Mouse (Mus musculus) telencephalon, adult 2 months (tissue): ENCODE measurements around the gene Phb.

Source experiments
- DNase-seq: peaks from one replicate; pipeline ENCODE4 v3.0.0-alpha.2; 2011; ENCODE audit warnings: low read depth, low spot score

Phb gene

DNA sequence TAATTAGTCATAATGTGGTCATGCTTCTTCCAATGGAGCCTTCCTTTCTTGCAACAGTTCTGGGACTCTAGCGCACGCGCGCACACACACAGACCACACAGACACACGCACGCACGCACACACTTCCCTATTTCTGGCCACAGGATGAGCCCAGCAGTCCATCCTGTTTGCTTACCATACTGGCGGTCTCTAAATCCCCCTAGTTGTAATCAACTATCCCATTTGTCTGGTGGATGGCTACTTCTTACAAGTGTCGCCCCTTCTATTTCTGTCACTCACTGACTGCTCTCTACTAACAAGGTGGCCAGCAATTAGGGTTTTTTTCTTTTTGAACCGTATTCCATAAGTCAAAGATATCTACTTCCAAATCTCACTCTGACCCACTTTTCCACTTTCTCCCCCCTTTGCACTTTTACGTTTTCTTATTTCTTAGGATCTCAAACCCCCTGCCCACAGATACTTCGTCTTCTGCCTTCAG, 45.4 kb downstream of the Phb start:
- peak; percentile 49 for DNase-seq

DNA sequence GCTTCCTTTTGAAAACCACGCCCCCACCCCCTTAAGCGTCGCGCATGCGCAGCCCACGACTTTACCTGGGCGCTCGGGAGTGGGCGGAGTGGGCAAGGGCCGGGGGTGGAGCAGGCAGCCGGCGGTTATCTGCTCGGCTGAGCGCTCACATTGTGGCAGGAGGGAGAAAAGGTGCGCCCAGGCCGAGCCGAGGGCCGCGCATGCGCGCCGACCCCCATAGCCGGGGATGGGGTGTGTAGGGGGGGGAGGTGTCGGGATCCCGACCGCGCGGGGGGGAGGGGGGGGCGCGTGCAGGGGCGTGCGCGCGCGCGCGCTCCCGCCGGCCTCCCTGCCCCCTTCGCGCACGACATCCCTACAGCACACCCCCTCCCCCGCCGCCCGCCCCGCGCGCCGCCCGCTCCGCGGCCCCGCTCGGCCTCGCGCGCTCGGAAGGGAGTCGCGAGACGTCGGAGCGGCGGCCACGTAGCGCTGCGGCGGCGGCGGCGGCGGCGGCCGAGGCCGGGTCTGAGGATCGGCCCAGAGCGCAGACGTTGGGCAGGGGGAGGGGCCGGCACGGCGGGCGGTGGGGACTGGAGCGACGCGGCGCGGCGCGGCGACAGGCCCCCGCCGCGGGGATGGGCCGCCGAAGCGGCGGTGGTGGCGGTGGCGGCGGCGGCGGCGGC, 45.9 kb downstream of the Phb start, which contains the start of gene Zfp652:
Gene Zfp652 (plus strand): TSS at position 111 of the 662 bp plus-strand sequence.
- no peak for DNase-seq

DNA sequence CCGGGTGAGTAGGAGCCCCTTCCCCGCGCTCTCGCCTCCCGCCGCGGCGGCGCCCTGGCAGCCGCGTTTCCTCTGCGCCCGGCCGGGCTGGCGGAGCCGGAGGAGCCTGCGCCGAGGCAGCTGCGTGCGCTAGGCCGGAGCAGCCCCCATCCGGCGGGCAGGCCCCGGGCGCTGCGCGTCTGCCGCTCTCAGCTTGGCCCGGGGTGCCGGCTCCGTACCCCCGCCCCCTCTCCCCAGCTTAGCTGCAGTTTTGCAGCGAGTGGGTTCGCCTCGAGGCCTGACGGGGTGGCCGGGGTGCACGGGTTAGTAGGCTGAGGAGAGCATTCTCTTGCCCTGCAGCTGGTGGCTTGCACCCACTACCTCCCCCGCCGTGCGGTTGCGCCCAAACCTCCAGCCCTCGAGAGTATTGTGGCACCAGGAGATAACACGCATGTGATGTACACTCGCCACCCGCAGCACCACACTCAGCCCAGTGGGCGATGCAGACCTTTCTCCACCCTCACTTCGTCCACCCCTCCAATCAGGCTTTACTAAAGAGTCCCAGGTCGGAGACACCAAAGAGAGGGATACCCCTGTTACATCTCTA, 46.6 kb downstream of the Phb start:
- no peak for DNase-seq

DNA sequence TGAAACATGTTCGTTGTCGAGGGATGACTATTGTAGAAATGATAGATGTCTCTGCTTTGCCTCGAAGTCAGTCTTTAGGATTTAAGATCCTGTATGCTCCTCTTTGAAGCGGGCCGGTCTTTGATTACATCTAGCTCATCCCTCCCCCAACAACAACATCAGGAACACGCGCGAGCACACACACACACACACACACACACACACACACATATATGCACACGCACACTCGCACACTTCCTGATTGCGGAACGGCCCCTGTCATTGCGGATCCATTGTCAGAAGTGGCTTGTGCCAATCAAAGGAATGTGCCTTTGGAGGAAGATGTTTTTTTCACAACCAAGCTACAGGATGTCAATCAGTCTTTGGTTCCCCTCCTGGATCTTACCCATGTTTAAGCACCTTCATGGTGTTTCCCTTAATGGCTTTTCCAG, 47.1 kb downstream of the Phb start:
- DNase-seq, result no peak

DNA sequence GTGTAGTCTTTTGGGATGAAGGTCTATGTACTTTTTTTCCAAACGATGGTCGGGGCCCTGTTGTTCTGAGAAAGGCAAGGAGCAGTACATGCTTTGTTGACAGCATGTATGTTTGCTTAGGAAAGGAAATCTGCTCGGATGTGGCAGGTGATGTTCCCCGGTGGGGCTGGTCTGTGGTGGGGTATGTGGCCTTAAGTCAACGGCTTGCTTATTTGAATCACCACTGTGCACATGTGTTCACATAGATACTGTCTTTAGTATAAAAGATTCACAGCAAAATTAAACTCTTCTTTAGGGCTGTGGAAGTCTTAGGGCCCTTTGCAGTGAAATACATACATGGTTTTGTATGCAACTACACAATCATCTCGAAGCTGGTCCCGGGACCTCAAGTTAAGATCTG, 47.7 kb downstream of the Phb start:
- DNase-seq, result no peak

DNA sequence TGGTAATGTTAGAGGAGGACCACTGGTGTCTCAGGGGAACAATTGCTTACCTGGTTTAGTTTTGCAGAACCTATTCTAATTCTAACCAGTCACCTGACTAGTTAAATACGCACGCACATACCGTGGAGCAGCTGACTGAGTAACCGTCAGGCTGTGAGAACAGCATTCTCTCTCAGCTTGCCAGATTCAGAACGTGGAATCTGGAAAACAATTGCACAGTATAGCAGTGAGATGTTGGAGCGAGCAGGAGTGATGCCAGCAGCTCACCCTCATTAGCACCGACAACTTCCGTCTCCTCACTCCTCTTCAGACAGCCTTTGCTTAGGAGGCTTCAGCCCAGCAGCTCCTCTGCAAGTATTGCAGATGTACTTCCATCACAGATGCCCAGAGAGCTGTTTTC, 49.4 kb downstream of the Phb start:
- peak; percentile 33 for DNase-seq

DNA sequence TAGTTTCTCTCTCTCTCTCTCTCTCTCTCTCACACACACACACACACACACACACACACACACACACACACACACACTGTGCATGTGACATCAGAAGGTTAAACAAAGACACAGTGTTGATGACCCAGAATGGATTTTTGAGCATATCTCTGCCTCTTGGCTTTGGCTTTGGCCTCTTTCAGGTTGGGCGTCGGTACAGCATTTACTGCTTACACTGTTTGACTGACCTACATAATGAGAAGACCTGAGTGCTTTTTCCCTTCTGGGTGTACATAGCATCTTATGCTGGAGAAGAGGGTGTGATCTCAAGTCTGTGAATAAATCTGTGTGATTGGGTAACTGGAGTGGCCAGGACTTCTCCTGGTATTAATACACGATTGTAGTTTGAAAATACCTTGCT, 52.6 kb downstream of the Phb start:
- no peak for DNase-seq

DNA sequence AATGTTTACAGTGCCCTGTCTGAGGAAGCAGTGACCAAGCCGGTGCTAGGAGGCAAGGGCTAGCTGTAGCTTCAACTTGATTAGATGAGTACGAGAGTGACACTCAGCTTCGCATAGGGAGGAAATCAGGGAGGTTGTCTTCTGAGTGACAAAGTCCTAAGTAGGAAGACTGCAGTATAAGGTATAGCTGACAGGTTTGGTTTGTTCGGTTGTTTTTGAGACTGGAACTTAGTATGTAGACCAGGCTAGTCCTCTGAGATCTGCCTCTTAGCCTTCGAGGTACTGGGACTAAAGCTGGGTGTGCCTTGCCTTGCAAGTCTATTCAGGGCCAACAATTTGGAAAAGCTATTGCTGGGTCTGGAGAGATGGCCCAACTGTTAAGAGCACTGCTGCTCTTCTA, 56.5 kb downstream of the Phb start, which contains the start of gene B130006D01Rik:
Gene B130006D01Rik (plus strand): TSS at position 301 of the 400 bp plus-strand sequence.
- no peak for DNase-seq

DNA sequence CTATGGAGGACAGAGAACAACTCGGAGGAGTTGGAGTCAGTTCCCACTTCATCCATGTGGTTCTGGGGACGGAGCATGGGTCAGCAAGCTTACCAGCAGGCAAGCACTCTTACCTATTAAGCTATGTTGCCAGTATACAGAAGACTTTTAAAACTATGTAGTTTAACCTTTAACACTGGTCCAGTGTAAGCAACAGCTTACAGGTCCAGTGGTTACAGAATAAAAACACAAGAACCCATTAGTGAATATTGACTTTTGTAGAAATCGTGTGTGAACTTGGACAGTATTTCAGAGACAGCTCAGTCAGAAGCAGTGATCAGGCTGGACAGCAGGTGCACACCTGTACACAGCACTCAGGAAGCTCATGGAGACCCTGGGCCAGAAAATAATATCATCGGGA, 57.7 kb downstream of the Phb start:
- DNase-seq, result no peak

DNA sequence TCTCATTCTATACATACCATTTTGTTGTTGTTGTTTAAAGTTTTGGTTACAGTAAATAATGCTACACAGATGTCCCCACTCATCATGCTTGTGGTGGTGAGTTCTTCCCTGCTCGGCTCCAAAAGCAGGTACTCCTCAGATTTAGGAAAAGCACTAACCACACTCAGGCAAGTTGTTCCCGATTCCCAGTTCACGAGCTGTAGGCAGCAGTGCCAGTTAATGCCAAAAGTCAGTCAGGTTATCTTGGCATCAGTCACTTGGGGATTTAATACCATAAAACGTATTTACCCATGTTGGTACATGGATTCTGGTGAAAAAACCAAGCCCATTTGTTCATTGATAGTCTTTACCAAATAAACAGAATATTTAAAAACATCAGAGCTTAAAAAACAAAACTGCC, 59.4 kb downstream of the Phb start:
- no peak for DNase-seq

DNA sequence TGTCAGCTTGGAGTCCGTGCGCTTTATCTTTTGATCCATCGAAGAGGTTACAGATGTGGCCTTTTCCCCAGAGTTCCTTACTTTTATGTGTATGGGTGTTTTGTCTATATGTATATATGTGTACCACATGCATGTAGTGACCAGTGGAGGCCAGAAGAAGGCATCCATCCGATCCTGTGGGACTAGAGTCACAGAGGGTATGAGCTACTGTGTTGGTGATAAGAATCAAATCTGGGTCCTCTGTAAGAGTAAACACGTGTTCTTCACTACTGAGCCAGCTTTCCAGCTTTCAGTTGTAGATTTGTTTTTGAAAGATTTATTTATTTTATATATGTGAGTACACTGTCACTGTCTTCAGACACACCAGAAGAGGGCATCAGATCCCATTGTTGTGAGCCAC, 61.2 kb downstream of the Phb start:
- DNase-seq, result no peak

DNA sequence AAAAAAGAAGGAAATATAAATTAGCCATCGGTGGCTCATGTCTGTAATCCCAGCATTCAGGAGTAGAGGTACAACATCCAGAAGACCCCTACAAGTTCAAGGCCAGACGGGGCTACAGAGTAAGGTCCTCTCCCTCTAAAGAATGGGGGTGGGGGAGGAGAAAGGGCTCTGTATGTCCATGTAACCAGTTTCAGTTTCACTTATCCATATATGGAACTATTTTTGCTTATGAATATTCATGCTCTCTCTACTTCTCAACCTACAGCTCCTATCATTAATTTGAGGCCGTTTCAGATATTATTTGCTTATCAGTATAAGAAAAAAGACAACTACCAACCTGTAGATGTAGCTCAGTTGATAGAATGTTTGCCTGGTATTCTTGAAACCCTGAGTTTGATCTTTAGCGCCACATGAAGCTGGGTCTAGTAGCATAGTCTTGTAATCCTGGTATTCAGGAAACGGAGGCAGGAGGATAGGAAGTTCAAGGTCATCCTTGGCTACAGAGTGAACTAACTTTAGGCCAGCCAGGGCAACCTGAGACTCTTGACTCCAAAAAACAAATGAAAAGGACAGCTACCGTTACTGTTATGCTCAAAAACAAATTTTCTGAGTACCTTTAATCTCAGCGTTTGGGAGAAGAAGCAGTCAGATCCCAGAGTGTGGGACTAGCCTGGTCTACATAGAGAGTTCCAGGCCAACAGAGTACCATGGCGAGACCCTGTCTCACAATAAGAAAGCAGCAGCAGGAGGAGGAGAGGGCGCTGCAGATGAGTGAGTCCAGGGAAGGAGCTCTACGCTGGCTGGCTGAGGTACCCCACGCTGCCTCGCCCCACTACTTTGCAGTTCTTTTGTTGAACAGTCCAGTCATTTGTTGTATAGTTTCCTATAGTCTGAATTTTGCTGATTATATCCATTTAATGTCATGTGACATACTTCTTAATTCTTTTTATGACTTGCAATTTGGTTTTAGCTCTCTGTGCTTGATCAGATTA, 62.5 kb downstream of the Phb start:
- DNase-seq, result no peak
